Mouse (Mus musculus): Measurements from ENCODE around the gene Palb2. TPM values are rescaled to one million over a fixed set of nuclear protein-coding genes. Genes with fewer than 3 reads are reported as not detected.
A peak's percentile ranks its signal among the peaks of the same experiment; 100 is the strongest.

The Palb2 gene
- polyA plus RNA-seq, 1 experiment: 10.7 TPM

DNA sequence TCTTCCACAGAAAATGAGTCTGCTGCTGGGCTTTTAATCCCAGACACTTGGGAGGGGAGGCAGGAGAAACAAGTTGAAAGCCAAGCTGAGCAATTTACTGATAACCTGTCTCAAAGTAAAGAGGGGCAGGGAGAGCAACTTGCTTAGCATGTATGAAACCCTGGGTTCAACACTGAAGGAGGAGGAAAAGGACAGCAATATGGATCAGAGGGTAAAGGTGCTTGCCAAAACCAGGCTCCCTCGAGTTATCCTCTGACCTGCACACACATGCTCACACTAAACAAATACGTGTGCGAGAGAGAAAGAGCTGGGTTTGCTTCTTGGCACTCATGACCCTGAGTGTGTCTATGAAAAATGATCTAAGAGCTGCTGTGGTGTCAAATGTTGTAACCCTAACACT is 34.8 kb downstream of the Palb2 start:
- Histone ChIP-seq H3K27ac (ENCODE audit: control insufficient read depth, insufficient read depth, low read depth, low read length, poor library complexity) (no peak overlapping the region), H3K4me3 (replicated peaks; ENCODE audit: control insufficient read depth, low read depth, low read length) (no peak overlapping the region), H3K4me1 (ENCODE audit: control insufficient read depth, insufficient read depth, low read length) (peaks cover 1% of the 10 kb centered on the region; the same call in 1 of the 2 replicates)
- TF ChIP-seq CTCF (IDR thresholded peaks at IDR 0.05; ENCODE audit: control insufficient read depth, insufficient read depth, low read length) (no peak), POLR2A (IDR thresholded peaks at IDR 0.05; ENCODE audit: borderline replicate concordance, control insufficient read depth, low read depth, low read length) (no peak)
- WGBS: 89% methylated on average over 3 of the region's 3 CpGs

DNA sequence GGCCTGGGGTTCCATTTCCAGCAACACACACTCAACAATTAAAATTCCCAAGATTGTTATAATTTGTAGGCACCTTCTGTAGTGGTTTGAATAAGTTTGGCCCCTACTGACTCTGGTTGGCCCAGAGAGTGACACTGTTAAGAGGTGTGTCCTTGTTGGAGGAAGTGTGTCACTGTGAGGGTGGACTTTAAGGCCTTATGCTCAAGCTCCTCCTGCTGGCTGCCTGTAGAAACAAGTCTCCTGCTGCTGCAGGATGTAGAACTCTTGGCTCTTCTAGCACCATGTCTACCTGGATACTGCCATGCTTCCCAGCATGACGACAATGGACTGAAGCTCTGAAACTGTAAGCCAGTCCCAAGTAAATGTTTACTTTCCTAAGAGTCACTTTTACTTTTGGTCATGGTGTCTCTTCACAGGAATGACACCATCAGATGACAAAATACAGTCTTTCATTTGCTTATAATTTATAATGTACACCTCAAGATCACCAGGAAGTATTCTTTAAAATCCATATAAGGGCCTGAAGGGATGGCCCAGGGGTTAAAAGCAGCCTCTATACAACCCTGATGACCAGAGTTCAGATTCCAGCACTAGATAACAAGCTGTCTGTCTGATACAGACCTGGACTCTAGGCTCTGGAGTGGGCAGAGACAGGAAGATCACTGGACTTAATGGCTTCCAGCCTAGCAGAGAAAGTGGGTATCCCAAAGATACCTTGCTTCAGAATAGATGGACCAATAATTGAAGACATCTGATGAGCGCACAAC is 38.0 kb downstream of the Palb2 start:
- Histone ChIP-seq H3K27ac (ENCODE audit: control insufficient read depth, insufficient read depth, low read depth, low read length, poor library complexity) (no peak overlapping the region), H3K4me3 (replicated peaks; ENCODE audit: control insufficient read depth, low read depth, low read length) (no peak overlapping the region), H3K4me1 (ENCODE audit: control insufficient read depth, insufficient read depth, low read length) (no peaks in the 10 kb centered on the region)
- no peak for TF ChIP-seq POLR2A (IDR thresholded peaks at IDR 0.05; ENCODE audit: borderline replicate concordance, control insufficient read depth, low read depth, low read length)
- TF ChIP-seq CTCF (IDR thresholded peaks at IDR 0.05; ENCODE audit: control insufficient read depth, insufficient read depth, low read length): peak; percentile 44
- 90% methylated on average over 2 of the region's 2 CpGs for WGBS

DNA sequence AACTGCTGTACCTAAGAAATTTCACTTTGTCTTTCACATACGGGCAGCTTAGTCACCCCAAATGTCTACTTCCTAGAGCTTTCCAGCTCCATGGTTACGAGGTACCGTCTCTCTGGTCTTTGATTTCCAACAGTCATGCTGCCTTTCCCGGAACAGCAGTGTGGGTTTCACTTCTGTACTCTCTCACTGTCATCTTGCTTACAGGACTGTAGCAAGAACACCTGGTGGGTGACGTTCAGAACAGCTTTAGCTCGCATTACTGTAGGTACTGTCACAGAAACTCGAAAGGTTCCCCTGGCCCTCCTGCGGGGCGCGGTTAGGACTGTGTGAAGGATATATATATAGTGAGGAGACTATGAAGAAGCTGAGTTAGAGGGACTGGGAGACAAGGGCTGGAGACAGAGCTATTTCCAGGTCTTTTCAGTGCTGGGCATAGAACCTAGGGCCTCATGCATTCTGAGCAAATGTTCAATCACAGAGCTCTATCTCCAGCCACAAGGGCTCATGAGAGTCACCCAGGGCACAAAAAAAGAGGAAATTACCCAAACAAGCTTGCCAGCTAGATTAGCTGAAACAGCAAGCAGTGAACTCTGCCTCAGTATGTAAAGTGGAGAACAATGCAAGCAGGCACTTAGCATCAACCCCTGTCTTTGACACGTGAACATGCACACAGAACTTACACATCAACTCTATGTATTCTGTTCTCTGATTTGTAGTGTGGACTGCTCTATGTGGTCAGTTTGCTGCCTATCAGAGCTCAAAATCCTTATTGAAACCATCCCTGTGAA is 45.4 kb downstream of the Palb2 start:
- Histone ChIP-seq H3K4me3 (replicated peaks; ENCODE audit: control insufficient read depth, low read depth, low read length) (no peak overlapping the region), H3K27ac (ENCODE audit: control insufficient read depth, insufficient read depth, low read depth, low read length, poor library complexity) (no peak overlapping the region), H3K4me1 (ENCODE audit: control insufficient read depth, insufficient read depth, low read length) (no peaks in the 10 kb centered on the region)
- WGBS: 82% methylated on average over 11 of the region's 11 CpGs
- TF ChIP-seq CTCF (IDR thresholded peaks at IDR 0.05; ENCODE audit: control insufficient read depth, insufficient read depth, low read length) (no peak), POLR2A (IDR thresholded peaks at IDR 0.05; ENCODE audit: borderline replicate concordance, control insufficient read depth, low read depth, low read length) (no peak)

DNA sequence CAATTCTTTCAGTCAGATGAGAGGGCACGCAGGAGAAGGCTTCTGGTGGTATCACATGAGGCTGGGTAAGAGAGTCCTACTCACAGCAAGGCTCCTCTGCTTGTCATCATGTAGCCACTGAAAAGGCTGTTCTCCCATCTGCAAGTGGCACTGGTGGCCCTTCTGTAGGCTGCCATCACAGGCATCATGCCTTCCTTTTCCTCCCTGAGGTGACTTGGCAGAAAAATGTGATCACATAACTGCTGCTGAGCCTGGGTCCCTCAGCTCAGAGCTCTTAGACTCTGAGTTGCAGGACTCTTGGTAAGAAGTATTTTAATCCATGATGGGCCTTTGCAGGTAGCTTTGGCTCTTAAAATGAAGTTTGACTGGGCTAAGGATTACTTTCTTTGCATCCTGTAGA is 51.7 kb downstream of the Palb2 start:
- WGBS: 84% methylated on average over 1 of the region's 1 CpGs
- no peak overlapping the region for H3K4me3 ChIP-seq (replicated peaks; ENCODE audit: control insufficient read depth, low read depth, low read length)
- no peaks in the 10 kb centered on the region for H3K4me1 ChIP-seq (ENCODE audit: control insufficient read depth, insufficient read depth, low read length)
- TF ChIP-seq CTCF (IDR thresholded peaks at IDR 0.05; ENCODE audit: control insufficient read depth, insufficient read depth, low read length): no peak
- TF ChIP-seq POLR2A (IDR thresholded peaks at IDR 0.05; ENCODE audit: borderline replicate concordance, control insufficient read depth, low read depth, low read length): no peak
- no peak overlapping the region for H3K27ac ChIP-seq (ENCODE audit: control insufficient read depth, insufficient read depth, low read depth, low read length, poor library complexity)

DNA sequence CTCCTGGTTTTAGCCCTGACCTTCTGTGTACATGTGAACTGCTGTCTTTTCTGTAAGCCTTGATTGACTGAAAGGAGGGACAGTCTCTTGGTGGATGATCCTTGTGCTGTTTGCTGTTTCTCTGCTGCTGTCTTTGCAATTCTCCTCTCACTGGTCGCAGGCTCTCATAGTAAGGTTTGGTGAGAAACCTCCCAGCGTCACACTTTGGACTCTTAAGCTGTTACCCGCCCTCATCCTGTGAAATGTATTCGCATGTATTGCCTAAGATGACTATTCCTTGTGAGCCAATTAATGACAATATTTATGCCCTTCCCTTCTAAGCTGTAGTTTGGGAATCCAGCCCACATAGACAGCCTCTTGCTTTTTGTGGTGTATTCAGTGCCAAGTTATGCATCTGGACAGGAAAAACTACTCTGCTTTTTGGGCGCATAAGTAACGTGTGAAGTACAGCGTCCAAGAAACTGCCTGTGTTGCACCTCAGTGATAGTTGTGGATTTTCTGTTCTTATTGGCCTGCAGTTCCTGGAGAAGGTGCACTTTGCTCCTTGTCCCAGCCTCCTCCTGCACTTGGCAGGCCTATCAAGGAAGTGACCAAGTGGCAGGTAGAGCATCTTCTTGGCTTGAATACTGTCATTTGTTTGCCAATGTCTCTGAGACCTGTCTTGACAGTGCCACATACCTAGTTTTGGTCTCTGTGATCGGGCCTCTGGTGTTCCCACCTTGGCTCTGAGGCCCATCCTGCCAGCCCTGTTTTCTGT is 52.8 kb downstream of the Palb2 start:
- Histone ChIP-seq H3K27ac (ENCODE audit: control insufficient read depth, insufficient read depth, low read depth, low read length, poor library complexity) (no peak overlapping the region), H3K4me1 (ENCODE audit: control insufficient read depth, insufficient read depth, low read length) (no peaks in the 10 kb centered on the region), H3K4me3 (replicated peaks; ENCODE audit: control insufficient read depth, low read depth, low read length) (no peak overlapping the region)
- 86% methylated on average over 8 of the region's 8 CpGs for WGBS
- TF ChIP-seq POLR2A (IDR thresholded peaks at IDR 0.05; ENCODE audit: borderline replicate concordance, control insufficient read depth, low read depth, low read length): no peak
- no peak for TF ChIP-seq CTCF (IDR thresholded peaks at IDR 0.05; ENCODE audit: control insufficient read depth, insufficient read depth, low read length)

DNA sequence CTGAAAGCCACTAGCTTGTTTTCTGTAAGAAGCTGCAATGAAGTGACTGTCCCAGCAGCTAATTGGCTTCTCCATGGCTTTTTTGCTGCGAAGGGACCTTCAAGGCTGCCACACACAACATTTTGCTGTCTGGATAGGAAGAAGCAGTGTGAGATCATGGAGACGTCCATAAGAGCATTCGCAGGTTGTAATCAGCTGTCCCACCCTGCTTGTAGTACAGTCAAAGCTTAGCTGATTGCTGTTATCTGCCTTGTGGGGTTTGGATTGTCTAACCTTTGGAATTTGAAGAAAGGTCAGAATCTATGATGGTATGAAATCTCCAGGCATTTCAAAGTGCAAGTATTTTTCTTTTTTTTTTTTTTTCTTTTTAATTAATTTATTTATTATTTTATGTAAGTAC is 58.4 kb downstream of the Palb2 start:
- WGBS: 68% methylated on average over 3 of the region's 3 CpGs
- Histone ChIP-seq H3K27ac (ENCODE audit: control insufficient read depth, insufficient read depth, low read depth, low read length, poor library complexity) (no peak overlapping the region), H3K4me3 (replicated peaks; ENCODE audit: control insufficient read depth, low read depth, low read length) (no peak overlapping the region), H3K4me1 (ENCODE audit: control insufficient read depth, insufficient read depth, low read length) (peaks cover 4% of the 10 kb centered on the region)
- TF ChIP-seq POLR2A (IDR thresholded peaks at IDR 0.05; ENCODE audit: borderline replicate concordance, control insufficient read depth, low read depth, low read length) (no peak), CTCF (IDR thresholded peaks at IDR 0.05; ENCODE audit: control insufficient read depth, insufficient read depth, low read length) (no peak)

DNA sequence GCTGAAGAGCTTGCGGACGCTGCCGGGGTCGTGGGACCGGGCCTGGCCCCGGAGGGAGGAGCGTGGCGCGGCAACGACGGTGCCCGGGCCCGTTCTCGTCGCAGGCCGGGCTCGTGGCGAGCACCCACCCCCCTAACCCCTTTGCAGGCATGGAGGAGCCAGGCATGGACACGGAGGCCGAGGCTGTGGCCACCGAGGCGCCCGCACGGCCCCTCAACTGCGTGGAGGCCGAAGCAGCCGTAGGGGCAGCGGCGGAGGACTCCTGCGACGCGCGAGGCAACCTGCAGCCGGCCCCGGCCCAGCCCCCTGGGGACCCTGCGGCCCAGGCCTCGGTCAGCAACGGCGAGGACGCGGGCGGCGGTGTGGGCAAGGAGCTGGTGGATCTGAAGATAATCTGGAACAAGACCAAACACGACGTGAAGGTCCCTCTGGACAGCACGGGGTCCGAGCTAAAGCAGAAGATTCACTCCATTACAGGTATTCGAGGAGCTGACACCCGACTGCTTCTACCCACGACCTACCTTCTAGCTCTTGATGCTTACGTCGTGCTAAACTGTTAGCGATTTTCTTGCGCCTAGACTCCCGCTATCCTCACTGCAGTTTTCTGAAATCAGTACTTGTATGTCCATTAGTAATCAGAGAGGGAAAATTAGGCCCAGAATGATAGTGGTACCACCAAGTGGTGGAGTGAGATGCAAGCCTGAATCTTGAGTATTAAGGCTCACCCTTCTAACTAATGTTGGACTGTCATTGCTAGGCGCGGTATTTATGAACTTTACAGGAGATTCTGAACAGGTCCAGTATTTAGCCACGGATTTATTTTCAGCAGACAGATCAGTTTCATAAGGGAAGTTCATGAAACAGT is 65.0 kb downstream of the Palb2 start:
- Histone ChIP-seq H3K4me3 (replicated peaks; ENCODE audit: control insufficient read depth, low read depth, low read length) (peak overlapping the region; percentile 95), H3K27ac (ENCODE audit: control insufficient read depth, insufficient read depth, low read depth, low read length, poor library complexity) (peak overlapping the region; percentile 81), H3K4me1 (ENCODE audit: control insufficient read depth, insufficient read depth, low read length) (peaks cover 4% of the 10 kb centered on the region)
- WGBS: 1% methylated on average over 58 of the region's 58 CpGs
- TF ChIP-seq POLR2A (IDR thresholded peaks at IDR 0.05; ENCODE audit: borderline replicate concordance, control insufficient read depth, low read depth, low read length) (no peak), CTCF (IDR thresholded peaks at IDR 0.05; ENCODE audit: control insufficient read depth, insufficient read depth, low read length) (no peak)
